In genomic region chr7:19335583-19335982, GRCm38 (mm10) we compare ENCODE assay signal across 1 mouse cellular context.
TF ChIP-seq lines count a peak whose summit lies in the region.

No protein-coding gene starts in this region.

TF ChIP-seq in CH12.LX, 34 proteins besides CTCF, POLR2A, EP300 and RAD21:
- TF ChIP-seq ELF1 (IDR thresholded peaks at IDR 0.05; ENCODE audit: low read depth, low read length), result peak; percentile 60
- TF ChIP-seq ZMIZ1 (IDR thresholded peaks at IDR 0.05; ENCODE audit: low read depth, low read length), result no peak
